Mouse (Mus musculus) kidney, adult 11 months (tissue): Measurements from ENCODE around the gene Ddx25.

Experiments
- DNase-seq: peaks from one replicate; pipeline ENCODE4 v3.0.0; 2022

Gene Ddx25

GRCm38 (mm10) chr9:35558257-35559008 lies at the start of gene Ddx25, which contains the start of gene Pus3:
Gene Ddx25 (minus strand): TSS chr9:35558528.
Gene Pus3 (plus strand): TSS chr9:35558595.
- peak; percentile 6 for DNase-seq

DNA sequence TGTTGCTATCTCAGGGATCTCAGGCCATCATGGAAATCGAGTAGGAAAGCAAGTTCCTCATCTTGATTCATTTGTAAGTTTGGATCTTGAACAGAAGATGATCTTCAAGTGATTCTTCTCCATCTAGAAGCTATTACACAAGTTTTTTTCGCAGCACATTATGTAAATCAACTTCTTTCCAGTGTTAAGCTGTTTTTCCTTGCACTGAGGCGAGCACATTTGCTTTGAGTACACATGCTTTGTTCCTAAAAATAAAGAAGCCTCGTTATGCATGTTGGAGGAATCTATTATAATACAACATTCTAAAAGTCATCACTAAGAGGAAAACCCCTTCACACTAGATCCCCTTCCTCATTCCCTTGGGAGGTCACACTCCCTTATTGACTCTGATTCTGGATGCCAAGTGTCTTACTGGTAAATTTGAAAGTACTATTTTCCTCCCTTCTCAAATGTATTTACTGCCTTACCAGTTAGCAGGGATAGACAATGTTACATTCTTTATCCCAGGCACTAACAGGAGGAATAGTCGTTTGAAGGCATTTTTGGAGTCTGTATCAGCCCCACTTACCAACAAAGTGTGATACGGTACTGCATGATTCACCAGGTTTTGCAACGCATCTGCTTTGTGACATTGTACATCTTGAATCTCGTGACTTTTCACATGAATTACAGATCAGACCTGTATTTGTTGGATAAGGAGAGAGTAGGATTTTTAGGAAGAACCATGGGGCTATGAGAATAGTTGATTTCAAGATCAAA lies 49.5 kb upstream of the Ddx25 start:
- DNase-seq = no peak

- no peak for DNase-seq
These were observed 34.6 kb upstream of the Ddx25 start for GRCm38 (mm10) chr9:35592903-35593302.

DNA sequence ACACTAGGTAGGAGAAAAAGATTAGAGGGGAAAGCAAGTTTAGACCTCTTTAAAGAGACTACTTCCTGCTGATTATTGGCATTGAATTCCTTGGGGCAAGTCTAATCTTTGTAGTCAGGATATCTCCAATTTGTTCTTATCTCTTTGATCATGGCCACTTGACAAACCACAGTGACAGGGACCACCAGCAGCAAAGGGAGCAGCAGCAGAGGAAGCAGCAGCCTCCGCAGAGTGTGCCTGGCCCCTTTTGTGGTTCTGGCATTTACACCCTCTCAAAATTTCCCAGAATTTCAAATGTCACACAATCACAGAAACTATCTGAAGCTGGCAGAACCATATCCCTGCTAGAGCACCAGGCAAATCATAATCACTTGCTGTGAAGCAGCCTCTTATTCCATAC lies 29.3 kb upstream of the Ddx25 start:
- no peak for DNase-seq

- DNase-seq = no peak
These were observed 16.1 kb upstream of the Ddx25 start for GRCm38 (mm10) chr9:35574416-35574815.

DNA sequence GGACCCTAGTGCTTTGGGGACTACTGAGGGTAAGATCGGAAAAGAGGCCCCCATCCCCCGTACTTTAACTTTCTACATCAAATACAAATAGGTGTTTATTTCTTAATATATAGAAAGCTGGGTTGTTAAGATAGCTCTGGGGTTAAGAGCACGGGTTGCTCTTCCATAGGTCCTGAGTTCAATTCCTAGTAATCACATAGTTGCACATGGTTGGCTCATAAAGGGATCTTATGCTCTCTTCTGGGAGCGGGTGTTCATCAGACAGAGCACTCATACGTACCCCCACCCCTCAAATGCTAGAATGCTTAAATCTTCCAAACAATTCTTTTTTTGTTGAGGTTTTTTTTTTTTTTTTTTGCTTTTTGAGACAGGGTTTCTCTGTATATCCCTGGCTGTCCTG lies 12.3 kb upstream of the Ddx25 start:
- DNase-seq = no peak

DNA sequence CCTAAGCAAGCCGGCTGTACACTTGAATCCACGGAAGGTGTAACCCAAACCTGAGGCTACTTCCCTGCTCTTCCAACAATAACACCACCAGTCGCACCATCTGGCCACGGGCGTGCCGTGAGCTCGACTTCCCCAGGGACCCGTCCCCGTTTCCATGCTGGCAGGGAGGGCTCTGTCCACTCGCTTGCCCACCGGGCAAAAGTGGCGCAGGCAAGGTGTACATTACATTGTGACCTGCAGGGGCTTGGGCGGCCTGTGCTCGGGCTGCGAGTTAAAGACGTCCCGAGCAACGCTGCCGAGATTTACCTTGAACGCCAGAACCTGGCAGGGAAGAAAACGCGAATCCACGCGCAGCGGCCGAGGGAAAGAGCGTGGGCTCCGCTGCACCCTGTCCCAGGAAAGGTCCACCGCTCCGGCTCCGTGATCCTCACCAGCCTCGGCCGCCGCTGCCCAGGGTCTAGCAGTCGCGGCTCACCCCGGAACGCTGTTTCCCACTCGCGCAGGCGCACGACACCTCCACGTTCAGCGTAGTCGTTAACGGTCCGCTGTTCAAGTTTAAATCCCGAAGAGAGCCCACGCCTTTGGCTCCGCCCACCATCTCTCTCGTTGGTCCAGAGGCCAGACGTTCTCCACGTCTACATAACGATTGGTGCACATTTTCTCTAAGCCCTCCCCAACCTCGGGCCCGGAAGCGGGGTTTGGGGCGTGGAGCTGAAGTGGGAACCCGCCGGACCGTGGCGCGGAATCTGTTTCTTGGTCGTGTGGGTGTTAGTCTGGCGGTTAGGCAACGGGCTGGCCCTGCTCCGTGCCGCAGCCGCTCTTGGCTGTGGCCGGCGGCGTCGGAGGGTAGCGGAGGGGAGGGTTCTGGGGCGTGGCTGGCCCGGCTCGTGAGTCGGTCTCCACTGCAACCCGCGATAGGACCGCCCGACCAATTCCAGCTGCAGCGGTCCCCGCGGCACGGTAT lies 11.5 kb upstream of the Ddx25 start, which contains the start of the genes Pate2 and Hyls1:
Gene Pate2, plus strand, starts transcription at position 714 of the 964 bp plus-strand sequence.
Gene Hyls1, minus strand, starts transcription at position 828 of the 964 bp plus-strand sequence.
- peak; percentile 95 for DNase-seq

GRCm38 (mm10) chr9:35567995-35568394 lies 9.7 kb upstream of the Ddx25 start:
- DNase-seq = no peak

- no peak for DNase-seq
These were observed 6.4 kb upstream of the Ddx25 start for GRCm38 (mm10) chr9:35564536-35565240.

- no peak for DNase-seq
These were observed 3.3 kb upstream of the Ddx25 start for GRCm38 (mm10) chr9:35561583-35561982.

- no peak for DNase-seq
These were observed 2.7 kb upstream of the Ddx25 start for GRCm38 (mm10) chr9:35561076-35561475.

DNA sequence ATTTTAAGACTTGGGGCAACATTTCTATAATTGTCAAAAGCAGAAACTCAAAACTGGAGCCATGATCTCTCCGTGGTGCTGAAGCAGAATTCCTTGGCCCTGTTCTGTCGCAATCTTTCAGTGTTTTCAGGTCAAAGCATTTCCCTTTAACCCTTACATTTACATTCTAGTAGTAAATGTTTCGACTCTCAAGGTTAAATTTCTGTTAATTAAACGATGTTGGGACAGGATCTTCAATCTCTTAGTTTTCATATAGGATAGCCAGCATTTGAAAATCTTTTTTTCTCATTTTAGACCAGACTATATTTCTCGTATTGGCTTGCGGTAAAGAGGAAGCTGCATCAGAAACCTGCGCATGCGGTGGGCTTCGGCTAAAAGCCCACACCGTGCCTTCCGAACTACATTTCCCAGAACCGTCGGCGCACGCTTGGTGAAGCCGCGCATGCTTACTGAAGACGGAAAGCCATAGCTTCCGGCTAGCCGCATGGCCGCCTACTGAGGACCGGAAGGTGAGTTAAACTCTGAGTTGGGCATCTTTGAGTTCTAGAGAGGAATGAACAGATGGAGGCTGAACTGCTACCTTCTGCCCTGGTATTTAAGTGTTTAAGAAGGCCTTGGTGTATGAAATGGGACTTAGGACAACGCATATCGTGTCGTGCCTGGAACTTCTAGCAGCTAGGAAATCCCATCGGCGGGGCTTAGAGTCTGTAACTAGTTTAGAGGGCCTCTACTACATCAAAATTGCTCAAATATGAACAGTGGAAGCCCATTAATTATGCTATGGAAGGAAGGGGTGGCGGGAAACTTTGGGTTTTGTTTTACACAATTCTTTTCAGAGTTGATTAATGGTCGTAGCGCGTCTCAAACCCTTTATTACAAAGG lies 922 bp upstream of the Ddx25 start:
- peak; percentile 73 for DNase-seq

- no peak for DNase-seq
These were observed 1.7 kb downstream of the Ddx25 start for GRCm38 (mm10) chr9:35556494-35557102.

- DNase-seq = no peak
These were observed 9.9 kb downstream of the Ddx25 start for GRCm38 (mm10) chr9:35548455-35548854.

- no peak for DNase-seq
These were observed 11.6 kb downstream of the Ddx25 start for GRCm38 (mm10) chr9:35546745-35547144.

DNA sequence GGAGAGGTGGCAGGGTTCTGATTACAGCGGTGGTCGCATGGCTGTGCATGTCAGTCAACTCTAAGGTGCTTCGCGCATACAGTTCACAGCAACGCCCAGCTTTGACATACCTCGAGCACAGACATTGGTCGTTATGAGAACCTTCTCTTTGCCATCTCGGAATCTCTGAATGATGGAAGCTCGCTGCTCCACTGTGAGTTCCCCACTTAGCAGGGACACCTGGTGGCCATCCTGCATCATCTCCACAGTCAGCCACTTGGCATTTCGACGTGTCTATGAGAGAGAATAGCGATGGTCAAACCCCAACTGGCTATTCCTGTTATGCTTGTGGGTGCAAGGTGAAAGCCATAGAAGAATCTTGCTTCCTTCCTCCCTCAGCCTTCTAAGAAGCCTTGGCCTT lies 12.6 kb downstream of the Ddx25 start:
- no peak for DNase-seq

DNA sequence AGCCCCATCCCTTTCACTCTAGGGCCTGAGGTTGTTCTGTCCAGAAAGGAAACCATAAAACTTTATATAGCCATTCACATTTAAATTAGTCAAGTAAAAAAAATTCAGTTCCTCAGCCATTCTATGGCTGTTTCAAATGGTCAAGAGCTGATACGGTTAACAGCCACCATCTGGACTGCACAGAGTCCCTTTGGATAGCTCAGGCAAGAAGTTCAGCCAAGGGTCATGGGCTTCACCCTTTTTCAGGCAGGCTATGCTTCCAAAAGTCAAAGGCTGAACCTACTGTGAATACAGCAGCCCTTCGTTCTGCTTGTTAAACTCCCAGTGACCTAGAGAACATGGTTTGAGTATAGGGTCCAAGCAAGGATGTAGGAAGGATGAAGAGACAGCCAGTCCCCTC lies 13.7 kb downstream of the Ddx25 start:
- no peak for DNase-seq

DNA sequence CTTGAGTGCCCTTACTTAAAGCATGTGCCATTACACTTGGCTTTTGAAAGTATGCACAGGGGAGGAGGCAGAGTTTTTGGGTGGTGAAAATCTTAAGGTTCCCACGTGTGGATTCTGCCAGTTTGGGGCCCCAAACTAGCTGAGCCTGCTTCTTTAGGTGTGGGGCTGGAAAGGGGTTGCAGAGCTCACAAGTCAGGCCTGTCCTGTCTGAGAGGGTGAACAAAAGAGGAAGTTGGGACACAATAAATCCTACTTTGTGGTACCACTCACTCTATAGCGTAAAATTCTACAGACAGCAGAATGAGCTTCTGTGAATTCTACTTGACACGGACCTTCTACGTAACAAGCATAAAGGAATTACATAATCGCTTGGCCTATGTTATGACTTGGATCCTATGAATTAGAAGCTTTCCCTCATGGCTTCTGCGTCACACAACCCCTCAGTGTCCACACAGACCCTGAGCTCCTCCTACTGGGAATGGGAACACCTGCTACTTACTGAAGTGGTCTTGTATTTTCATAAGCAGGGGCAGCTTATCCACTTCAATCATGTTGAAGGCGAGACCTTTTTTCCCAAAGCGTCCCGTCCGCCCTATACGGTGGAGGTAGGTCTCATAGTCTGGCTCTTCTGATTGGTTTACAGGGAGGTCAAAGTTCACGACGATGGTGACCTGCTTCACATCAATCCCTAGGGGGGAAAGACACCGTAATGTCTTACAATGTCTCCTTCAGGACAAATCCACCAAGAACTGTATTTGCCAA lies 15.0 kb downstream of the Ddx25 start:
- DNase-seq = no peak

- DNase-seq = no peak
These were observed 16.4 kb downstream of the Ddx25 start for GRCm38 (mm10) chr9:35541941-35542340.

DNA sequence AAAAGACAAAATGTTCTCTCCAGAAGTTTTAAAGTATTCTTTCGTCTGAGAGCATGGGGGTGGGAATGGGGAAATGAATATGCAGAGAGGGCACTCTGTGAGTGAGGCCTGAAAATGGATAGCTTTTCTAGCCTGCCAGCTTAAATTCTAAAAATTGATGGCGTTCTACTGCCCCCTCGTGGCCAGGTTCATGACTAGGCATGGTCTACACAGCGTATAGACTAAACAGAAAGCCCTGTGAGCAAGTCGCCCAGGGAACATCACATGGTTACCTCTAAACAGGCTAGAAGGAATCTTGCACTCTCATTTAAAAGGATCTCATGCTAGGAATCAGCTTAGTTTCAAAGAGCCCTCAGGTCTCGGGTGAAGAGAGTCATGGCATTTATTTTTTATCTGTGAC lies 16.8 kb downstream of the Ddx25 start:
- DNase-seq = peak; percentile 40
